Mouse (Mus musculus): Measurements from ENCODE around the gene Aak1.
A peak's percentile ranks its signal among the peaks of the same experiment; 100 is the strongest.

Aak1 gene

DNA sequence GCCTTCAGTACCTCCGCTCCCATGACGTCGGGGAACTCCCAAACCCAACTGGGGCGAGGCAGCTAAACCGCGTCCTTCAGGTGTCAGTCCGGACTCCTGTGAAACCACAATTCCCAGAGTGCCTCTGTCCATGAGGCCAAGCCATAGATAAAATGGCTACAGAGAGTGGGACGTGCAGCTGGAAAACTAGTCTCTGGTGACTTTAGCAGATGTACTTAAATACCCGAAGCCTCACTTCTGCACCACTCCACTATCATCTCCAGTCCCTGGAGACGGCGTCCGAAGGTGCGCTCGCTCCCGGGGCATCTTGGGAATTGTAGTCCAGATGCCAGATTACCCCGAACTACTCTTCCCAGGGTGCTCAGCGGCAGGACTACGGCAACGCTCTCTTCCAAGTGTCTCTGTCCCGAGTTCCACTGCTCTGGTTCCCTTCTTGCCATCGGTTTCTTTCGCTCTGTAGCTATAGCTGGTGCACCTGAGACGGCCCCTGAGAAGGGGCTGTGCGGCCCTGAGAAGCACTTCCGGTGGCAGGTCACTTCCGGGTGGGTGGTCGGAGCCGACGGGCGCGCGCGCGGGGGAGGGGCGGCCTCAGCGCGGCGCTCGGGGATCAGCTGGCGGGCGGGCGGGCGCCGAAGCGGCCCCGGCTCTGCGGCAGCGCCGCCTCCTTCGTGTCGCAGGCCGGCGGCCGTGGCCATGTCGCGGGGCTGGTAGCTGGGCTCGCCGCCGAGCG lies at the start of gene Aak1:
Gene Aak1, plus strand, starts transcription at position 603 of the 730 bp plus-strand sequence.
- peak; percentile 89 for DNase-seq (ENCODE audit: low spot score)

DNA sequence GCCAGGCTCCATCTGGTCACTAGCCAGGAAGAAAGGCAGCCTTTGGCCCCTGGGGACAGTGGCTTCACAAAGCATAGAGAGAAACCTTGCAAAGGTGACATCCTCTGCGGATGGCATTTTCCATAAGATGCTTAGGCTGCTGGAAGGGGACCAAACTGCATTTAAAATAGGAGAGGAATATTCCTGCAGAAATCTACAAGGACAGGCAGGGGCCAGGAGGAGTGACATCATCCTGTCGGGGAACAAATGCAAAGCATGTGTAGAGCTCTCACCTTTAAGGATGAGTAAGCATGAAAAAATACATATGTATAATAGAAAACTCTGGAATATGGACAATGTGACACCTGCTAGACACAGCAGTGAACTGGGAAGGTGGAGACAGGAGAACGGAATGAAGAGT lies 48.9 kb upstream of the Aak1 start:
- DNase-seq (ENCODE audit: low spot score), result no peak

- no peak for DNase-seq (ENCODE audit: low spot score)
These were observed 47.9 kb upstream of the Aak1 start for GRCm38 (mm10) chr6:86801431-86801830.

- DNase-seq (ENCODE audit: low spot score), result no peak
These were observed 44.7 kb upstream of the Aak1 start for GRCm38 (mm10) chr6:86804646-86805045.

DNA sequence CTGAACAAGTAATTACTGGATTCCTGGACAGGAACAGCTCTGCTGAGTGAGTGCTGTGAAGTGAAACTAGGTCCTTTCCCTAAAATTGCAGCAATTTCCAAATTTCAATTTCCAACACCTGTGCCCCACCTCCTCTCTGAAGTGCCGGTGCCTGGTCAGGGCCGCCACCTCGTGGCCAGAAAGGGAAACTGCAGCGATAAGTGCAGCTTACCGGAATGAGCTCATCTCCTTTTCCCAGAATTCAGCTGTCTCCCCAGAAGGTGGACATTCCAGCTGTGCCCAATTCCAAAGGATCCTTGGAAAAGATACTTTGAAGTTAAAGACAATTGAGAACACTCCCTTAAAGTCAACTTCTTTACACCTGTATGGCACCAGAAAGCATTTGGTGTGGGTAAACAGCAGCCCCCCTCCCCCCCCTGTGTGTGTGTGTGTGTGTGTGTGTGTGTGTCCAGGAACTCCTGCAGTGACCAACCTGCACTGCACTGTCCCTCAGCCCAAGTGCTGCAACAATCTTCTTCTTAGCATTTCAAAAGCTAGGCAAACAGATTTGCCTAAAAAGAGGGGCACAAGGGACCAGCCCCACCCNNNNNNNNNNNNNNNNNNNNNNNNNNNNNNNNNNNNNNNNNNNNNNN lies 42.7 kb upstream of the Aak1 start:
- peak; percentile 72 for DNase-seq (ENCODE audit: low spot score)

- no peak for DNase-seq (ENCODE audit: low spot score)
These were observed 36.4 kb upstream of the Aak1 start for GRCm38 (mm10) chr6:86812919-86813318.

DNA sequence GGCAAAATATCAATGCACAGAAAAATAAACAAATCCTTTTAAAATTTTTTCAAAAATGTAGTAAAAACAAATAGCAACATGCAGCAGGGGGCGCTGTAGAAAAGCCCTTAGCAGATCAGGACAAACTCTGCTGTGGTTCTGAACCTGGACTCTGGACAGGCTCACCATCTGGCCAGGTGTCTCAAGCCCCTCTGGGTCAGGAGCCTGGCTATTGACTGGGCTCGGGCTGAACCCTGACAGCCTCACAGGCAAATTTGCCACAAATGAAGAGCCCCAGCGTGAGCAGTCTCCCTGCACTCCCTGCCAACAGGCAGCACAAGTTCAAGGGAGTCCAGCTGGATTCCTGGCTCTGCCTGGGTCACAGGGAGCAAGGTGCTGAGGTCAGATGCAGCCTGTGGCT lies 36.0 kb upstream of the Aak1 start:
- DNase-seq (ENCODE audit: low spot score), result peak; percentile 14

DNA sequence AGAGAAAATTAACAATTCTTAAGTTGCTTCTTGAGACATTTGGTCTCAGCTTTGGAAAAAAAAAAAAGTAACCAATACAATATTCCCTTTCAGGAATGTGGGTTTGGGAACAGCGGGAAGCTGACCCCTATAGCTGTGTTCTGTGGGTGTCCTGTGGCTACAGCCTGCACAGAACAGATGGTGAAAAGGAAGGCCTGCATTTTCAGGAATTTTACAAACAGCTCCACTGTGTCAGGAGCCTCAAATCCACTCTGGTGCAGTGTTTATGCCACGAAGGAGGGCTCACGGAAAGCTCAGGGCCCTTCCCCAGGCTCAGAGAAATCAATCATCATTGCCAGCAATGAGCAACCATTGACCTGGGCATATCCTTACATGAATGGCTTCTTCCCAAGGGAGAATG lies 34.4 kb upstream of the Aak1 start:
- no peak for DNase-seq (ENCODE audit: low spot score)

DNA sequence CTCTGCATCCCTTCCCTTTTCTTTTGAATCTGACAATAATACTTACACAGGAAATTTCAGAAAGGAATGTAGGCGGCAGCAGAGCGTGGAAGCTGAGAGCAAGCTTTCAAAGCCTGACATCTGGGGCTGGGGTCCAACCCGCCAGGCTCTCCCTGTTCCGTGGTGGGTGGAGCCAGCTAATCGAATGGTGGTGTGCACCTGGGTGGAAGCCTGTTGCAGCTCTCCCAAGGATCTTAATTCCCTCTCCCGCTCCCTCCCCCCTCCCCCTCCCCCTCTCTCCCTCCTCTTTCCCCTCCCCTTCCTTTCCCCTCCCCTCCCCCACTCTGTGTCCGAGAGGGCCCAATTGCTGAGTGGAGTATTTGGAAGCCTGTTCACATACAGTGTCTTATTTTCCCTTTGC lies 33.9 kb upstream of the Aak1 start:
- no peak for DNase-seq (ENCODE audit: low spot score)

- DNase-seq (ENCODE audit: low spot score), result peak; percentile 70
These were observed 32.7 kb upstream of the Aak1 start for GRCm38 (mm10) chr6:86816586-86816985.

DNA sequence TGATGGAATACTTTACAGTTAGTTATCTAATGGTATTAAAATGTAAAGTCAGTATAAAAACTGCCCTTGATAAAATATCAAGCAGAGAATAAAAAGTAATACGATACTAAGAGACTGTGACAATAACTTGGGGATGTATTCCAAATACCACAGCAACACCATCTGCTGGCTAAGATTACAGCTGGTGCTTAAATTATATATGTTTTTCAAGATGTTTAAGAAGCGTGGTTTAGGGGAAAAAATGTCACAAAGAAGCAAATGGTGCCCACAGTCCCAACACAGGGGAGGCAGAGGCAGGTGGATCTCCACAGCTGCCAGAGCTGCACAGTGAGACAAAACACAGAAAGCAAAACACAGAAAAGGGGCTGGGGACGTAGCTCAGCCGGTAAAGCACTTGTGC lies 30.4 kb upstream of the Aak1 start:
- DNase-seq (ENCODE audit: low spot score), result no peak

GRCm38 (mm10) chr6:86819926-86820325 lies 29.4 kb upstream of the Aak1 start:
- DNase-seq (ENCODE audit: low spot score), result no peak

GRCm38 (mm10) chr6:86820690-86821089 lies 28.6 kb upstream of the Aak1 start:
- DNase-seq (ENCODE audit: low spot score), result no peak

- no peak for DNase-seq (ENCODE audit: low spot score)
These were observed 26.8 kb upstream of the Aak1 start for GRCm38 (mm10) chr6:86822285-86823050.

GRCm38 (mm10) chr6:86823051-86823431 lies 26.3 kb upstream of the Aak1 start:
- DNase-seq (ENCODE audit: low spot score), result no peak

DNA sequence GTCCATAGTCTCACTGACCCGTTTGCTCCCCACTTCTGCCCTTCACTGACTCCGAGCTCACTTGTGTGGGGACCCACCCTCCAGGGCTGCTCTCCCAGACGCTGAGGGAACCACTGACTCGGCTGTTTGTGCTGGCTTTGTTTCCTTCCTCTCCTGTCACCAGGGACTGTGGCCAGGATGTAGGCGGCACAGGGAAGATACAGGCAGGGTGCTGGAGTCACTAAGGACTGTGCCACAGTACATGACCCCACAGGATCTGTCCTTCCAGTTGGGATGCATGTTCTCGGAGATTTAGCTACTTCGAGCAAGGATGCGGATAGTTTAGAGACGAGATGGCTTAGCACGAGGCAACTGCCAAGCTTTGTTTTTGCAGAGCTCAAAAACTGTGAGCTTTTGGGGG lies 25.5 kb upstream of the Aak1 start:
- no peak for DNase-seq (ENCODE audit: low spot score)

DNA sequence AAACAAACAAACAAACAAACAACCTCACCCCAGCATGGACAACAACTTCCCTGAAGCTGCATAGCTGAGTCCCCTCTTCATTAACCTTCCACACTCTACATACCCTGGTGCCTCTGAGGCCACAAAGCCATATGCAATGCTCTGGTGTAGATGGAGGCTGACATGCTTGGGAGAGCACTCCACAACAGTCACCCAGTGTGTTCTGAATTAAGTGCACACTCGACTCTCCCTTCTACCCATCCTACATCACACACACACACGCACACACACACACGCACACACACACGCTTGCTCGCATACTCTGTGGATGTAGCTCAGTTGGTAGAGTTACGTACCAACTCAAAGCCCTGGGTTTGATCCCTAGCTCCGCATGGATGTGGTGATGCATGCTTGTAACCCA lies 24.9 kb upstream of the Aak1 start:
- no peak for DNase-seq (ENCODE audit: low spot score)

DNA sequence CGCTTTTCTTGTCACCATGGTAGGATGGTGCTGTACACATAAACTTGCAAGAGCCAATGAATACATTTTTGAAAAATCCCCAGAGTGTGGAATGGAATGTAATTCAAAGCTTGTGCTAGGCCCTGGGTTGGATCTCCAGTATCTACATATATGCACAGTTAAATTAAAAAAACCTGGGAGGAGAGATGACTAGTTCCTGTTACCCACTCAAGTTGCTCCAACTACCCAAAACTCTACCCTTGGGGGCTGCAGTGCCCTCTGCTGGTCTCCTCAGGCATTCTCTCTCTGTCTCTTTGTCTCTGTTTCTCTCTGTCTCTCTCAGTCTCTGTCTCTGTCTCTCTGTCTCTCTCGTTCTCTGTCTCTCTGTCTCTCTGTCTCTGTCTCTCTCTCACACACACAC lies 21.9 kb upstream of the Aak1 start:
- DNase-seq (ENCODE audit: low spot score), result no peak

- no peak for DNase-seq (ENCODE audit: low spot score)
These were observed 19.5 kb upstream of the Aak1 start for GRCm38 (mm10) chr6:86829768-86830167.

GRCm38 (mm10) chr6:86830738-86831500 lies 18.4 kb upstream of the Aak1 start:
- no peak for DNase-seq (ENCODE audit: low spot score)

GRCm38 (mm10) chr6:86832802-86833502 lies 16.4 kb upstream of the Aak1 start:
- DNase-seq (ENCODE audit: low spot score), result no peak

DNA sequence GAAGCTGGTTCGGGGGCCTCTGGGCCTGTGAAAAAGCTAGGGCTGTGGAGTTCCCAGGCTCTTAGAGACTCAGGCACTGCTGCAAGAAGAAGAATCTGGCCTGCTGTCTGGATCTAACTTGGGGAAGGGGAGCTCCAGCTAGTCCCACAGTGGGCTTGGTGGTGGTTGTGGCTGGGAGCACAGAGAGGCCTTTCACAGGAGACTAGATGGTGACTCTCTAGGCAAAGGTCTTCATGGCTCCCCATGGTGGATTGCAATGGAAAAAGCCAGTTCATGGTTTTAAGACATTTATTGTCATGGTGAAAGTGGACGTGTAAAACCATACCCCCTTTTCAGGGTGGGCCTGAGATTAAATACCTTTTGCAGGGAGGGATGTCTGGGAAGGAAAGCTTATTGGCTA lies 10.2 kb upstream of the Aak1 start:
- no peak for DNase-seq (ENCODE audit: low spot score)
